Mouse (Mus musculus): ENCODE measurements at regions not wholly inside any gene's neighbourhood (a gene's known extent, or its start where the extent isn't known, plus 50 kb on each side); places are given as distances from the start of the nearest gene placed in this dataset.

- no peak for DNase-seq (ENCODE audit: low spot score)
These were observed 338.4 kb downstream of the Slitrk6 start for GRCm38 (mm10) chr14:110416422-110417136.

- DNase-seq (ENCODE audit: low spot score), result no peak
These were observed 339.5 kb downstream of the Slitrk6 start for GRCm38 (mm10) chr14:110415447-110415846.

DNA sequence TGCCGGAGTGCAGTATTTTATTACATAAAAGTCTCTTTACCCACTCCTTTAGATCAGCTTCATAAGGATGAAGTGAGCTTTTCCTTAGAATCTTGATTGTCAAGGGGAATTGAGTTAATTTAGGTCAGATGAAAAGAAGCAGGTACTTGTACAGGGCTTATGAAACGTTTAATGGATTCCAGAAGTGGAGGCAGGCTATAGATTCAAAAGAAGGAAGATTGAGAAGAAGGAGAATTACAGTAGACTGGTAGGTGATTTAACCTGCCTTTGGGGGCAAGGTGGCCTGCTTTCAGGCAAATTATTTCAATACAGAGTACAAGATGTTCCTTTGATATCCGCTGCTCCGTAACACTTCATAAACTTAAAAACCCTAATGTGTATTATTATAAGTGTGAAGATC lies 360.6 kb downstream of the Slitrk6 start:
- peak; percentile 6 for DNase-seq (ENCODE audit: low spot score)

GRCm38 (mm10) chr14:110378421-110378820 lies 376.5 kb downstream of the Slitrk6 start:
- DNase-seq (ENCODE audit: low spot score), result no peak
